Mouse (Mus musculus) lung, postnatal 0 days (tissue): ENCODE measurements around the gene Olfr555. TPM values are rescaled to one million over a fixed set of nuclear protein-coding genes. Genes with fewer than 3 reads are reported as not detected.

Experiments
- ATAC-seq: fragments of 200-750 bp; cut with Nextera tagmentation; 2 replicates; pipeline ENCODE4 v1.8.0; 2017; ENCODE audit warnings: moderate library complexity
- DNase-seq: peaks from one replicate; pipeline ENCODE4 v3.0.0-alpha.2; 2016; ENCODE audit warnings: low spot score
- H3K27ac ChIP-seq: fragments of 300-500 bp; sonication (generic); 2 replicates; pipeline ENCODE4 v1.5.1; 2014; ENCODE audit warnings: antibody characterized with exemption, mild to moderate bottlenecking, low read length, mixed read lengths
- H3K27me3 ChIP-seq: fragments of 300-500 bp; sonication (generic); replicated peaks from 2 replicates; pipeline ENCODE4 v1.6.1; 2014; ENCODE audit warnings: low read length, mixed read lengths; ENCODE audit not compliant: insufficient read depth
- H3K36me3 ChIP-seq: fragments of 300-500 bp; sonication (generic); 2 replicates; pipeline ENCODE4 v1.6.1; 2014; ENCODE audit warnings: low read length, mixed read lengths; ENCODE audit not compliant: insufficient read depth
- H3K4me1 ChIP-seq: fragments of 300-500 bp; sonication (generic); 2 replicates; pipeline ENCODE4 v1.6.1; 2014; ENCODE audit warnings: antibody characterized with exemption, low read depth, low read length, mixed read lengths; ENCODE audit not compliant: insufficient read depth
- H3K4me2 ChIP-seq: fragments of 300-500 bp; sonication (generic); replicated peaks from 2 replicates; pipeline ENCODE4 v1.6.1; 2014; ENCODE audit warnings: low read depth, mild to moderate bottlenecking, low read length, moderate library complexity, mixed read lengths
- H3K4me3 ChIP-seq: fragments of 300-500 bp; sonication (generic); 2 replicates; pipeline ENCODE4 v1.5.1; 2014; ENCODE audit warnings: low read depth, low read length
- H3K9ac ChIP-seq: fragments of 300-500 bp; sonication (generic); replicated peaks from 2 replicates; pipeline ENCODE4 v1.6.1; 2014; ENCODE audit warnings: low read depth, mild to moderate bottlenecking
- H3K9me3 ChIP-seq: fragments of 300-500 bp; sonication (generic); 2 replicates; pipeline ENCODE4 v1.6.1; 2016; ENCODE audit warnings: low read length, mixed read lengths
- CTCF ChIP-seq: IDR thresholded peaks from 2 replicates; pipeline ENCODE4 v1.5.1; 2016; ENCODE audit warnings: antibody characterized with exemption, mild to moderate bottlenecking
- EP300 ChIP-seq: IDR thresholded peaks from 2 replicates; pipeline ENCODE4 v1.6.1; 2016; ENCODE audit warnings: antibody characterized with exemption, mild to moderate bottlenecking, control low read depth
- WGBS: fragments of 180-500 bp; shearing (Covaris S2); extraction: QIAGEN DNeasy Blood & Tissue Kit; methylation state at CpG from one replicate; pipeline ENCODE4 v1.1.7; 2014; 5-methylcytosine and 5-hydroxymethylcytosine counted together
- polyA plus RNA-seq: library from polyadenylated mRNA; unstranded; fragments of >200 nt; fragmentation: Nextera tagmentation; extraction: Ambion mirVana; gene quantifications from 2 replicates; pipeline ENCODE4 v1.2.1, GENCODE M21; 2015

Gene Olfr555
- polyA plus RNA-seq, 1 experiment from 2014 or later = not detected

DNA sequence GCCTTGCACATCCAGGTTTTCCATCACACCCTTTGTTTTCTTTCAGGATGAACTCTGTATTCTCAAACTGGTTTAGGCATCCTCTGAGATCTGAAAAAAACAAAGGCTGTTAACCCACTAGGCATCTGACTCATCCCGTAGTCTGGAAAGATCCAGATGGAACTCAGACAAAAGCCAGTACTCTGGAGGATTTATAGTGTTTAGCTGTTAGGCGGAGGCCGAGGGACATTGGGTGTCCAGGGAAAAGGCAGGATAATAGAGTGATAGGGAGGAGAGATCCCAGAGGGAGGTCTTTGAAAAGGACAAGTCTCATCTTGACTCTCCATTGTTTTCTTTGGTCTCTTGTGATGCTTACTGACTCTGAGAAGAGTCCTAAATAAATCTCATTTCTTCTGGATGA is 6.0 kb downstream of the Olfr555 start, which contains the start of gene Olfr556:
Gene Olfr556 (plus strand): TSS at position 301 of the 400 bp plus-strand sequence.
- no peak within 1 kb of the TSS for H3K9ac ChIP-seq
- no peak within 1 kb of the TSS for H3K4me3 ChIP-seq
- DNase-seq (no peak), ATAC-seq (no peak)
- no peaks in the 10 kb centered on the region for H3K27me3 ChIP-seq
- TF ChIP-seq EP300 = no peak
- TF ChIP-seq CTCF = no peak
- H3K36me3 ChIP-seq = no peaks in the 10 kb centered on the region
- no peaks in the 10 kb centered on the region for H3K9me3 ChIP-seq
- H3K4me1 ChIP-seq = no peaks in the 10 kb centered on the region
- H3K4me2 ChIP-seq = no peak within 1 kb of the TSS
- H3K27ac ChIP-seq = no peak within 1 kb of the TSS
- WGBS = 46% methylated on average over 3 of the region's 3 CpGs

DNA sequence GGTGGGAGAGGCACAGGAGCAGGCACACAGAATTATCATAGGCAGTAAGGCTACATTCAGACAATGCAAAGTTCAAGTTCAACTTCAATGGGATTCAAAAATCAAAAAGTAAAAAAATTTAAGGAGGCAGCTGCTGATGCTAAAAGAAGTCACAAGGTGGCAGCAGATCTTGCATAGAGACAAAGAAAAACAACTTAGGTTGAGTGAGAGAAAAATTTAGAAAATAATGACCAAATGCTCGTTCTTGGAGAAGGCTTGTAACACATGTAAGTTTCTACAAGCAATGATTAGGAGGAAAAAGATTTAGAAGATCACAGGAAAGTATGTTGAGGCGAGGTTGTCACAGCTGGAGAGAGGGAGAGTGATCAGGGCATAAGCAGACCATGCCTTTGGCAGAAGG is 6.8 kb downstream of the Olfr555 start:
- WGBS = 19% methylated on average over 2 of the region's 2 CpGs
- H3K27ac ChIP-seq = no peak overlapping the region
- H3K36me3 ChIP-seq = no peaks in the 10 kb centered on the region
- H3K9ac ChIP-seq = no peak overlapping the region
- no peak overlapping the region for H3K4me2 ChIP-seq
- DNase-seq (peak; percentile 47), ATAC-seq (no peak)
- H3K9me3 ChIP-seq = no peaks in the 10 kb centered on the region
- peak; percentile 54 for TF ChIP-seq CTCF
- TF ChIP-seq EP300 = no peak
- no peaks in the 10 kb centered on the region for H3K4me1 ChIP-seq
- H3K27me3 ChIP-seq = no peaks in the 10 kb centered on the region
- no peak overlapping the region for H3K4me3 ChIP-seq

DNA sequence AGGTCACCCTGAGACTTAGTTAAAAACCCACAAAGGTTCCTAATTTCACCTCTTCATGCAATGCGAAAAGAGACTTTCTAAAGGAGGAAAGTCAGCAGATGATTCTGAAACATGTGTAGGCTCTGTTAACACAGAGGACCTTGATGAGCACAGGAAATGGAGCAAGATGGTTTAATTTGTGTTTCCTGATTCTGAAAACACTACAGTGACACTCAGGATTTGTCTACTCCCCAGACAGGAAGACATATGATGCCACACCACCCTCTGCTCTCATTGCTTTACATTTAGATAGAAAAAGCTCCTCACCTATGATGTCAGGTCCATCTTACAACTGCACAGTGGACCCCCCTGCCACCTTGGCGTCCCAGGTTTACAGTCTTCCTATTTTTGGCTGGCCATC is 17.6 kb downstream of the Olfr555 start:
- no peak for TF ChIP-seq EP300
- no peak for TF ChIP-seq CTCF
- peaks cover 9% of the 10 kb centered on the region; the same call in 1 of the 2 replicates for H3K36me3 ChIP-seq
- H3K4me2 ChIP-seq = no peak overlapping the region
- ATAC-seq = no peak
- 75% methylated on average over 2 of the region's 2 CpGs for WGBS
- H3K27ac ChIP-seq = no peak overlapping the region
- no peaks in the 10 kb centered on the region for H3K27me3 ChIP-seq
- no peaks in the 10 kb centered on the region for H3K9me3 ChIP-seq
- no peak for DNase-seq
- no peak overlapping the region for H3K9ac ChIP-seq
- no peak overlapping the region for H3K4me3 ChIP-seq
- no peaks in the 10 kb centered on the region for H3K4me1 ChIP-seq

DNA sequence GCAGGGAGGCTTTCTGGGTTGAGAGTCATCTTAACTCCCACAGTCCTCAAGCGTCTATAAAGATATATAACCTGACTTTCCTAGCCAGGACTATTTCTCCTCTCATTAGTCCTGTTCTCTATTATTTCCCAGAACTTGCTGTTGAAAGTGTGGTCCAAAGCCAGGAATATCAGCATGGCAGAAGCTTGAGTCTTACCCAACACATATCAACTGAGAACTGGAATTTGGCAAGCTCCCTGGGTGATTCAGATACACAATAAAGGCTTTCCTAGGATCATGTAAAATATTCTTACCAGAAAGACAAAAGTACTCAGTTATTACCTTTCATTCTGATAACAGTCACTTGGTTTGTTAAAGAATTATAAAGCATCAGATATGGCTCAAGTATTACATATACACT is 23.3 kb downstream of the Olfr555 start:
- Histone ChIP-seq H3K4me3 (no peak overlapping the region), H3K27ac (no peak overlapping the region), H3K4me2 (no peak overlapping the region), H3K9ac (no peak overlapping the region), H3K27me3 (no peaks in the 10 kb centered on the region), H3K36me3 (peaks cover 9% of the 10 kb centered on the region; the same call in 1 of the 2 replicates), H3K4me1 (no peaks in the 10 kb centered on the region), H3K9me3 (no peaks in the 10 kb centered on the region)
- no peak for TF ChIP-seq CTCF
- TF ChIP-seq EP300 = no peak
- WGBS = 90% methylated on average over 1 of the region's 1 CpGs
- ATAC-seq (no peak; the same call in 1 of the 2 replicates), DNase-seq (peak; percentile 14)

DNA sequence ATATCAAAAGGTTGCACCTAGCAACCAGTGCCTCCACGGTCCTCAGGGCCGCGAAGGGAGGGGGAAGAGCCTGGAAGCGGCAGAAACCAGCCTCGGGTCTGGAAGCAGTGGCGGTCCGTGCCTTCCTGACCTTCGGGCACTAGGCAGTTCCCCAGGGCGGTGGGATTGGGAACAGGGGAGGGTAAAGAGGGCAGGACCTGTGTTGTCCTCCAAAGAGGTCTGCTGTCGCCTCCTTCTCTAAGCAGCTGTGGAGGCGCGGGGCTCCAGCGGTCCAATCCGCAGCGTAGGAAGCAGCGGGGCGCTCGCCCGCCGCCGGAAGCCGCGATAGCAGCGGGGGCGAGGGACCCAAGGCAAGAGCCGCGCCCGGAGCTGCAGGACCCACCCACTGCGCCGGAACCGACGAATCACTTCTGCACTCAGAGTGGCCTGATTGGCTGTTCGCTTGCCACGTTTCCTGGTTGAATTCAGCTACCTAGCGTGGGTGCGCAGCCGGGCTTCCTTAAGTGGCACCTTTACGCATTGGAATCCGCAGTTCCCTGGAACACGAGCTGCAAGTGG is 28.4 kb downstream of the Olfr555 start, which contains the start of gene Trim68:
Gene Trim68 (minus strand): TSS at position 384 of the 558 bp plus-strand sequence.
- Histone ChIP-seq H3K4me3 (peak within 1 kb of the TSS; percentile 47), H3K9ac (peak within 1 kb of the TSS; percentile 33), H3K4me2 (peak within 1 kb of the TSS; percentile 58), H3K9me3 (no peaks in the 10 kb centered on the region), H3K4me1 (no peaks in the 10 kb centered on the region), H3K27ac (peak within 1 kb of the TSS; percentile 57), H3K27me3 (no peaks in the 10 kb centered on the region), H3K36me3 (no peaks in the 10 kb centered on the region)
- TF ChIP-seq EP300 = no peak
- TF ChIP-seq CTCF = no peak
- under 1% methylated on average over 40 of the region's 40 CpGs for WGBS
- peak; percentile 97 for DNase-seq
- ATAC-seq = peak; percentile 100

DNA sequence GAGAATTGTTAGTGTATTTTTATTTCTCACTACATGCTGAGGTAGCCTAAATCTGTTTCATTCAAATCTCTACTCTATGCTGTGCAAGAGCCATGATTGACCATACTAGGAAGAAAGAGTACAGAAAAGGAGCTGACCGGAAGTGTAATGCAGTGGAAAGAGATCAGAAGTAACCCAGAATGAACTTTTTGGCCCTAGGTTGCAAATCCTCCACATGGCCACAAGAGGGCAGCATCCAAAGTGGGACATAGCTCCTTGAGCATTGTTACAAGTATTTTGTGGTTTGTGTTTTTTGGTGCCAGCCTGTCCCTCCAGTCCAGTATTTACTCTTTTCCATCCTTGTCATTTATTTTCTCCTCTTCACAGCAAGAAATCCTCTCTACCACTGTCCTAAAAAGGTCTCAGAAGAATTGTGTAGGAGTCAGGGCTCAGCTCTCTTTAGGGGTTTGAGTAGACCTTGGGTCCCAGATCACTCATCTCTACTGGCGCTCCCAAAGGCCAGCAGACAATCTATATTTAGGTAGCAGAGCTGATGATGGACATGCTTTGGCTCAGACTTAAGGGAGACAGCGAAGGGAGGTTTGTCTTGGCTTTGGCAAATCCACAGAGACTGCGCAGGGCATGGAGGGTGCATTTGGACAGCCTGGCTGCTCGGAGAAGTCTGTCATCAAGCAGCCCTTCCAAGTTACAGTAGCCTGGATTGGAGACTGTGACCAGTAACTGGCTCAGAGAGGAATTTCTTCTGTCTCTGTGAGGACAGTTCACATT is 36.9 kb downstream of the Olfr555 start, which contains the start of gene Olfr557:
Gene Olfr557 (plus strand): TSS at position 553 of the 768 bp plus-strand sequence.
- no peaks in the 10 kb centered on the region for H3K9me3 ChIP-seq
- H3K36me3 ChIP-seq = no peaks in the 10 kb centered on the region
- TF ChIP-seq CTCF (peak; percentile 82), EP300 (no peak)
- H3K4me2 ChIP-seq = no peak within 1 kb of the TSS
- no peak for ATAC-seq
- no peak within 1 kb of the TSS for H3K9ac ChIP-seq
- no peaks in the 10 kb centered on the region for H3K27me3 ChIP-seq
- 70% methylated on average over 5 of the region's 5 CpGs for WGBS
- H3K4me3 ChIP-seq = no peak within 1 kb of the TSS
- no peaks in the 10 kb centered on the region for H3K4me1 ChIP-seq
- H3K27ac ChIP-seq = no peak within 1 kb of the TSS
- DNase-seq = peak; percentile 53
